Mouse (Mus musculus) layer of hippocampus, adult 9-11 months (tissue): ENCODE data around the gene Speg.

ENCODE experiments used
- DNase-seq: peaks from one replicate; pipeline ENCODE4 v3.0.0; 2022

Speg gene

DNA sequence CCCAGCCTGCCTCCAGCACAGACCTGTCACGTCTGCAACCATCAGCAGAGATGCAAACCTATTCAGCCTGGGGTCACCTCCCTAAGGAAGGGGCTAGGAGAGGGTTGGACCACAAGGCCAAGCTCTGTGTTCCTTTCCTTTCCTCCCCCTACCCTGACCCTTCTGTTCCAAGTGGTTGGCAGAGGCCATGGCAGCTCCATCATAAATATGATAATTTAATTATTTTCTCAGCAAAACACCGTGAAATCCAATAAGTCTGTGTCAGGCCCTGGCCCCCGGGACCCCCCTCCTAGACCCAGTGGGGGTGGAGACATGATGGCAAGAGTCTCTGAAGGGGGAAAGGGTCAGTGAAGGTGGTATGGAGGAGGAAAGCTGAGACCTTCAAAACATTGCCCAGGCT, 69.1 kb downstream of the Speg start:
- no peak for DNase-seq

DNA sequence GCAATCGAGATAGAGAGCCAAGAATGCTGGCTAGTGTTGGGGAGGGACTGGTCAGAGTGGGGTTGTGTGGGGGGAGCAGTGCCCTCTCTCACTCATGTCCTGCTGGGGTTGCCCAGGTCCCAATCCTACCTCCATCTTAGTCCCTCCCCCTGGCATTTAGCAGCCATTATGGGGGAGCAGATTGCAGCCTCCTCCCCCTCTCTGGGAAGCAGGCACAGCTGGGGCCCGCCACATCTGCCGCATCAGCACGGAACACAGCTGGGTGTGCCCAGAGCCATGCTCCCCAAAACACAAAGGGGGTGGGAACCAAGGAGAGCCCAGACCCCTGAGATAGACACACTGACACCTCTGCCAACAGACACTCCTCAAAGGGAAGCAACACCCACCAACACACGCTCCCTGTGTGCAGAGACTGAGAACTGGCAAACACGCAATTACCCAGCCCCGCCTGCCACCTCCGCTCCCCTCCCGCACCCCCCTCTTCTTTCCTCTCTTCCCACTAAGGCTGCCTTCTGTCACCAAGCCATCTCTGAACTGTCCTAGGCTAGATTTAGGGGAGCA, 70.1 kb downstream of the Speg start:
- peak; percentile 79 for DNase-seq

DNA sequence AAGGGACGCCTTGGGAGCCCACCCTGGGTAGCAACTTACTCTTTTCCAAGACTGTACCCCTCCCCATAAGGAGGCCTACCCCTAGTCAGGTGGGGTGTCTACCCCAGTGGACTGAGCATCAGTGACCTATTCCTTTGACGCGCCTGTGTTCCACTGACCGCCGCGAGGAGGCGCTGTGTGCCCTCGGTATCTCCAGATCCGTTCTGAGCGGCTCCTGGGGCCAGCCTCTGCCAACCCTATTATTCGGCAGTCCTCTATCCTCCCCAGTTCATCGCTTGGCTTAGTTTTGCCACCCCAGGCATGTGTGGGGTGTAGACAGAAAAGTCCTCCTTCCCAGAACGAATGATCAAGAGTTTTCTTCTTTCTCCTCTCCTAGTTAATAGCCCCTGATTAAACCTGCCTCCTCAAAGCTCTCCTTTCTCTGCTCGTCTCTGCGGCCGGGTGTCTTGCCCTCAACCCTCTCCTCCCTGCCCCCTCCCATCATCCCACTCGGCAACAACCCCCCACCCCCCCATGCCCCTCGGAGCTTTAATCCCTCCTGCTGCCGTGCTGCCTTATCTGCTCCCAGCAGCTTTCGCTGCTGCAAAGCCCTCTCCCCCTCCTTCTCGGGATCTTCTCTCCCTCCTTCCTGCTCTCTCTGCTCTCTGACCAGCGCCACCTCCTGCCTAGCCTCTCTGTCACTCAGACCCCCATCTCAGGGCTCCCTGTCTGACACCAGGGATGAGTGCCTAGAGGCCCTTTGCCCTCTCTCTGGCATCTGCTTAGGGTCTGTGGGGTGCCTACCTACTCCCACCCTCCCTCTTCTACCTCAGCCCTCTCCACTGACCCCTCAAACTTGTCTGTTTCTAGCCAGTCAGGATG, 70.9 kb downstream of the Speg start:
- peak; percentile 71 for DNase-seq

DNA sequence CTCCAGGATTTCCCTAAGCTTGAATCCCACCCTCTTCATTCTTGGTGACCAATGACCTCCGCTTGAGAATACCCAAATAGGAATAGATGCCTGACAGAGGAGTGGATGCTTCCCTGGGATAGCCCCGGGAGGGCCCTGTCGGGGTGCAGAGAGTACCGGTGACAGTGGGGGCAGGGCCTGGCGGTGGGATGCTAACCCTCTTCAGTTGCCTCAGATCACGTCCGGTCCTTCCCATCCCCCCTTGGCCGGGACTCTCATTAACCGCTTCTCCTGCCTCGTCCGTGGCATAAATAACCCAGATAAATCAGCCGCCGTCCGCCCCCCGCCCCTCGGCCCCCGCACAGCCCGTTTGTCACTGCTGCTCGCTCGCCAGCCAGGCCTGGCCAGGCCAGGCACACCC, 71.6 kb downstream of the Speg start:
- no peak for DNase-seq

DNA sequence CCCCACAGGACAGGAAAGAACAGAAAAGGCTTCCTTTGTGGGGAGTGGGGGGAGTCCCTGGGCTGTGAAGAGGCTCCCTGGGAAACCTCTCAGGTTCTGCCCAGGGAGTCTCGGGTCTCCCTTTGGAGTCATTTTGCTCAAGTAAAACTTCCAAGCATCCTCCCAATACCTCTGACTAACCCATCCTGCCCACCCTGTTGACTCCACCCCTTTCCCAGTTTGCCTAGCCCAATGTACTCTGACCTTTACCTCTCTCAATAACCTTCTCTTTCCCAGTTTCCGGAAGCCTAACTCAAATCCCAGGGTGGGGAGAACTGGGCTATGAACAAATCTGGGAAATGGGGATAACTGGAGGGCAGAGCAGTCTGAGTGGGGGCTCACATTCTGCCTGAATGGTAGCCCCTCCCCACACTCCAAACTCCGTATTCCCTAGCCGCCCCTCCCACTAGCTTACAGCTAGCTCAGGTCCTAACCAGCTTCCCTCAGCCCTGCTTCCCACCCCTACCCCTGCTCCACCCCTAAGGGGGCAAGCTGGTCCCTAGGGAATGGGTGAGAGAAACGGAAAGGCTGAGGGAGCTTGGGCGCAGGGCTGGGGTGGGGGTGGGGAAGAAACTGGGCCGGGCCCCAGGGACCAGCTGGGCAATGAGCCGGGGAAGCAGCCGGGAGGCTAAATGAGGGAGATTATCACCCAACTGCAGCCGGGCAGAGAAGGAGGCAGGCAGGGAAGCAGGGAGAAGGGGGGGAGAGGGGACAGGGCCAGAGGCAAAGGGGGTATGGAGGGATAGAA, 72.4 kb downstream of the Speg start:
- no peak for DNase-seq

DNA sequence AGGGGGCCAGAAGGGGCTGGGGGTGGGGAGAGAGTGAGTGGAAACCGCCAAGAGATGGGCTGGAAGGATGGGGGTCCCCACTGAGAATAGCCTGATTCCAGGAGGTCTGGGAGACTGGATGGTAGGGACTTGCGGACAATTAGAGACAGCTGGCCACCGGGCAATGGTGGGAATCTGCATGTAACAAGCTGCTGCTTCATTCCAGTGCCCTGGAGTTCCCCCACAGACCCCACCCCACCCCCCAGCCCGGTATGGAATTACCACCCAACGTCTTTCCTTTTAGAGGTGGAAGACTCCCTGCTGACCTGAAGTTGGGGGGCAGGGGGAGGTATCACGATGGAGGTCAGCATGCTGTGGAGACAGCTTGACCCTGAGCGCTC, 72.9 kb downstream of the Speg start:
- no peak for DNase-seq

DNA sequence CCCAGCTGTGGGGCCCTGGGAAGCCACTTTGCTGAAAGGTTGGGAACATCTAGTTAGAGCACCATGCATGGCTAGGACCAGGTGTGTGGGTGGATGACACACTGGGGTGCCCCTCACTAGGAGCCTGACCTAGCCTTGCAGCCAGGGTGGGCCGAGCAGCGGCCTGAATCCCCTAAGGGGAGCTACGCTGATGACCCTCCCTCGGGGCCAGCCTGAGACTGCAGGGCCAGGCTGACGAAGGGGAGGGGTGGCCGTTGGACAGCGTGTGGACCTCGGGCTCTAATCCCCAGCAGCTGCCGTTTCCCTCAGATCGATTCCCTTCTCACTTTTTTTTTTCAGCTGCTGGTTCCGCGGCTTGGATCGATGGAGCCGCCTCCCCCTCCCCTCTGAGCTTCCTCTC, 73.8 kb downstream of the Speg start:
- no peak for DNase-seq

DNA sequence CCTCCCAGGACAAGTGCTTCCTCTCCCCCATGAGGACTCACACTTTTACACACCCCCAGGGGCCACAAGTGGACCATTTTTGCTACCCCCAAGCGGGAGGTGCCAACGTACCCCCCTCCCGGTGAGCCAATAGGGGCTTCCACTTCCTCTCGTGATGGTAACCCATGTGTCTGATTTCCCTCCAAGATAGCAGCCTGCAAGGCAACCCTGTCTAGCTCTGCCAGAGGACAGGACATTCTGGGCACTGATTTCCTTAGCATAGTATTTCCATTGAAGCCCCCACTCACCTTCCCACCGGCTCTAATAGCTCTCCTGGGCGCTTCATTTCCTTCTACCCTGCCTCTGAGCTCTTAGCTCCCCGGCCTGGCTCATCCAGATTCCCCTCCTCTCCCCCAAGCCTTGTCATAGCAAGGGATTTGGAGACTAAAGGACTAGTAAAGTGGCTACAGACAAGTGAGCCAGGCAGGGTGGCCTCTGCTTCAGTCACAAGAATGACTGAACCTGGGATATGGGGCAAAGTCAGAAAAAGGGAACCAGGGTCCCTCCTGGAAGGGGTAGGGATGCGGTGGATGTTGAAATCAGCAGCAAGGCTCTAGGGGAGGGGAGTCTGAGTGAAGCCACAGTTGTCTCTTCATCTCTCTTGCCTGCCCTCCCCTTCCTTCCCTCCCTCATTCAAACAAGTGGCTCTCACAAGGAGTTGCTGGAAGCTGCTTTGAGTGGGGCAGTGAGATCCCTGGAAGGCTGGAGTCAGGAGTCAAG, 74.5 kb downstream of the Speg start:
- no peak for DNase-seq

DNA sequence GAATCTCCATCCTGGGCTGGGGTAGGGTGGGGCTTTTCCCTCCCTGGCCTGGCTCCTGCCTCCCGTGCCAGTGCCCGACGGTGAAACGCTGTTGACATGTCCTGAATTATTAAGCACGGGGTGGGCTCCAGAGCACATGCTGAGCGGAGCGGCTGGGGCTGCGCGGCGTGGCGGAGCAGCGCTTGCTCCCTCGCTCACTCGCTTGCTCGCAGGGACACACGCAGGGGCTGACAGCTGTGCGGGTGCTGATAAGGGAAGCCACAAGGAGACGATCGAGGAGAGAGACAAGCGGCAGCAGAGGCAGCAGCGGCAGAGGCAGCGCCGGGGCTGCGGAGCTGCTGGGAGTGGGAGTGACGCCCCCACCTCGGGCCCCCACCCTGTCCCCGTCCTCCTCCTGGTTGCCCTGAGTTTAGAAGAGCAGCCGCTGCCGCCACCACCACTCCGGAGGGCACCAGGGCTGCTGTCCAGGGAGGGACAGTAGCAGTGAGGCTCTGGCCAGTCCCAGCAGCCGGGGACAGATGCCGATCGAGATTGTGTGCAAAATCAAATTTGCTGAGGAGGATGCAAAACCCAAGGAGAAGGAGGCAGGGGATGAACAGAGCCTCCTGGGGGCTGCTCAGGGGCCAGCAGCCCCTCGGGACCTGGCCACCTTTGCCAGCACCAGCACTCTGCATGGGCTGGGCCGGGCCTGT, 75.4 kb downstream of the Speg start, which contains the start of gene Asic4:
Gene Asic4 (plus strand): TSS at position 123 of the 692 bp plus-strand sequence.
- DNase-seq: no peak

DNA sequence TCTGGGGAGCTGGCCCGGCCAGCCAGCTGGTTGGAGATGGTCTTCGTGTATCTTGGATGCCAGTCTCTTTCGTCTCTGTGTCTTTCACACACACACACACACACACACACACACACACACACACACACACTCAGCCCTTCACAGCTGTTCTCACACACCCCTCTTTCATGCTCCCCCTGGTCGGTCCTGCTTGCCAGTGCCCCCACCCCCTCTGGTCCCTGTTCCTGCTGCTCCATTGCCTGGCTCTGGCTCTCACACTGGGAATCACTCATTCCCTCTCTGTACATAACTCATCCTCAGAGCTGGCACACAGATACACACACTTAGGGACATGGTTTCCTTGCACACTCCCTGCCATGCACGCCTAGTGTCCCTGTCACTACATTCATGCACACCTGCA, 76.8 kb downstream of the Speg start:
- no peak for DNase-seq

DNA sequence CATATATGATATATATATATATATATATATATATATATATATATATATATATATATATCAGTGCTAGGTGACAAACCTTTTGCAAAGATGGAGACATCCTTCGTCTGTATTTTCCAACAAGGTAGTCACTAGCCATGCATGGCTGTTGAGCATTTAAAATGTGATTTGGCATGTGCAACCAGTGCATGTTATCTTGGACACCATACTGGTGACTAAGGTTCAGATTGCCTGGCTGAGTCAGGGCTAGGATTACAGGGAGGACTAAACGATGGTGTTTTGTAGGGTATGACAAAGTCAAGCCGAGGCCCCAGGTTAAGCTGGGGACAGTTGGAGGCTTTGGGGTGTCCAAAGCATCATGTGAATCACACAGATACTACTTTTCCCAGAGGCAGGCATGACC, 80.3 kb downstream of the Speg start:
- DNase-seq: no peak

DNA sequence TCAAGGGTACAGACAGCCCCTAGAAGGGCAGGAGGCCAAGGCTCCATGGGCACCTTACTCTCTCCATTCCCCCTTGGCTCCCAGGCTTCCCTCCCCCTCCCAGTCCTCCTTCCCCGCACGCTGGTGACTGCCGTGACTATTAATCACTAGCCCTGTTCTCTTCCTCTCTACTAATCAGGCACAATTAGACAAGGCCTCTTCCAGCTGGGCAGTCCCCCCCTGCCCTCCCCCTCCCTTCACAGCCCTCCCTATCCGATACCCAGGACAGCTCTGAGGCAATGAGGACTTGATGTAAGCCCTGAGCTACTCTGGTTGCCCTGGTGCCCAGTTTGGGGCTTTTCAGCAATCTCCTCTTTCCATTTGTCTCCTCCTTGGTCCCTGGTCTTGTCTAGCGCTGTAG, 80.9 kb downstream of the Speg start:
- no peak for DNase-seq

DNA sequence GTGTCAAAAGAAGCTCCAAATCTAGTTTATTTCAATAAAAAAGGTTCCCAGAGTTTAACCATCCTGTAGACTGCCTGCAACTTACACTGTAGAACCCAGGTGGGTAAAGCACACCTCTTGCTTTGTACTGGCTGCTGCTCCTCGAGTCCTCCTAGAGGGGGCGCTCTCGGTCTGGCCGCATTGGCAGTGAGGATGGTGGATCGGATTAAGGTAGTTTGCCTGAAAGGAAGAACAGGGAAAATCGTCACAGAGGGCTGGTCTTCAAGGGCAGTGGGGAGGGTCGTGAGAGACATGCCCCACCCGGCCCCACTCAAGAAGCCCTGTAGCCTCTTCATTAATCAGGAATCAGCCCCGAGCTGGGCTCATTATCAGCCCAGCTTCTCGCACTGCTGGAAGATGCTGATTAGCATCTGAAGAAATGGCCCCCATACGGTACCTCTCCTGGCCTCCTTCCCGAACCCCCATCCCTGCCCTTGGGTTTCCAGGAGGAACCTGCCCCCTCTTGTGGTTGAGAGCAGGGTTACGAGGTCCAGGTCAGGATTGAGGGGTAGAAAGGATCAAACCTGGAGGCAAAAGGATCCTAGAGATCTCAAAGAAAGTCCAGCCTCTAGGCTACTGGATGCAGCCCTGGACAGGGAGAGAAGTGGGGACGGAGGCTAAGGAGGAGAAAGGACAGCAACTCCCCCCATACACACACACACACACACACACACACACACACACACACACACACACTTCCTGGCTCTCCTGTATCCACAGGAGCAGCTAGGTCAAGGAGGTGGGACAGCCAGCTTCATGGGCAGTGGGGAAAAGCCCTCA, 81.9 kb downstream of the Speg start:
- DNase-seq: no peak

DNA sequence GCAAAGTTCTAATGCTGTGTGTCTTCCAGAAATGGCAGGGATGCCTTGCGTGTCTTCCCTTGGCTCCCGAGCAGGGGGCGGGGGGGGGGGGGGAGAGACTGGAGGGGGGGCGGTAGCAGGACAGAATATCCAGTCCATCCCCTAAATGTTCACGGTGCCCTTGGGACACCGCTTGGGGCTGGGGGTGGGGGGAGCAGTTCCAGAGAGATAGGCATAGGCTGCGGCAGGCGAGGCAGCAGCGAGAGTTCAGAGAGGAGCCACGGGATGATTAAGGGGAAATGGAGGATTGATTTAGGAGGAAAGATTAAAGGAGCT, 82.6 kb downstream of the Speg start:
- no peak for DNase-seq

DNA sequence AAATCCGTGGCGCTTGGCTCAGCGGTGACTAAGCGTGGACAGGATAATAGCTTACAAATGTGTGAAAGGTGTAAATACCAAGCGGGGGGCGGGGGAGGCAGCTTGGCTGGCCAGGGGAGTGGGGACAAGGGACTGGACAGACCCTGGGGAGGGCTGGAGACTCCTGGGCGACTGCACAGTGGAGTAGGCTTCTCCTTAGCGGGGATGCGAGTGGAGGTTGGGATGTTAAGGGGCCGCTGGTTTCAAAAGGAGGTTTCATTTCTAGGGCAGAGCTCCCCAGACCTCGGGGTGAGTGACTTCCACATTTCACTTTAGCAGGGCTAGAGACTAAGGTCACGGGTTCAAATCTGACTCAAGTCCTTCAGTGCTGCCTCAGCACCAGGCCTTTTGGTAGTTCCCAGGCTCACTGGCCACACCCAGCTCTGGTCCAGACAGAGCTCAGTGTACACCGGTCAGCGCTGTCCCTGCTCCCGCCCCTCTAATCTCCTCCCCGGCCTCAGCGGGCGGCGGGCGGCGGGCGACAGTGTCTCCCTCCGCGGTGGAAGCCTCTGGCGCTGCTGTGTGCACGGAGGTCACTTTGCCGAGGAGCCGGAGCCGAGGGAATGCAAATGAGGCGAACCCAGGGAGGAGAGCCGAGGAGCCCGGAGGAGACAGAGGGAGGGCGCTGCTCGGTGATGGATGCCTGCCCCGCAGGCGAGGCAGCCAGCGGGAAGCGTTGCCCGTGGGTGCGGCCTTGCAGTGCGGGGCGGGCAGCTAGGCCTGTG, 83.1 kb downstream of the Speg start:
- no peak for DNase-seq

DNA sequence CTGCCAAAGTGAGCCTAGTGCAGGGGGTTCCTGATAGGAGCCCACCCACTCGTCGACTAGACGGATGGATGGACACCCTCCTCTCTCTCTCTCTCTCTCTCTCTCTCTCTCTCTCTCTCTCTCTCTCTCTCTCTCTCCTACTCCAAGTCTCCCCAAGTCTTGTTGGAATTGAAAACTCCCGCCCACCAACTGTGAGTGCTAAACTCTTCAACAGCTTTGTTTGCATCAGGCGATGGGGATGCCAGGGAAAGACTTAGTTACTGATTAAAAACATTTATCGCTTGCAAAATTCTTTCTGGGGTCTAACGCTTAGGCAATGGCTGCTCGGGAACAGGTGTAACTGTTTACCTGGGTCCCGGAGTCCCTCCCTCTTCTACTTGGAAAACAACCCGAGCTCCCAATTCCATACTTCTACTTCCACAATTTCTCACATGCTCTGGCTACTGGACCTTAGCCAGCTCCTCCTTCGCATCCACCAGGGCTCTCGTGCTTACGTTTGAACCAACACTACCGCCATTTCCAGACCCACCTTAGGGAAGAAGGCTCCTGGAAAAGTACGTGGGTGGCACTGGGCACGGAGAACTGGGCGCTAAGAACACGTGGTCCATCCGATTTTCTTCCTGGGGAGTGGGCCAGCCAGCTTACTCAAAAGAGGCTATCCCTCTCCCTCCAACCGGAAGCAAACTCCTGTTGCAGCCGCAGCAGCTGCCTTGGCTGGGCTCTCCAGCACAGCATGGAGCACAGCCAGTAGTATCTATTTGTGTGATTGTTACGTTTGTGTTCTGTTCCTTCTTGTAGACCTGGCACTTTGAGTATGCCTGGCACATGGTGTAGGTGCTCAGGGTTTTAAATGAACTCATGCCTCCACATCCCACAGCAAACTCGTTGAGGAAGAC, 83.9 kb downstream of the Speg start:
- DNase-seq: peak; percentile 59

DNA sequence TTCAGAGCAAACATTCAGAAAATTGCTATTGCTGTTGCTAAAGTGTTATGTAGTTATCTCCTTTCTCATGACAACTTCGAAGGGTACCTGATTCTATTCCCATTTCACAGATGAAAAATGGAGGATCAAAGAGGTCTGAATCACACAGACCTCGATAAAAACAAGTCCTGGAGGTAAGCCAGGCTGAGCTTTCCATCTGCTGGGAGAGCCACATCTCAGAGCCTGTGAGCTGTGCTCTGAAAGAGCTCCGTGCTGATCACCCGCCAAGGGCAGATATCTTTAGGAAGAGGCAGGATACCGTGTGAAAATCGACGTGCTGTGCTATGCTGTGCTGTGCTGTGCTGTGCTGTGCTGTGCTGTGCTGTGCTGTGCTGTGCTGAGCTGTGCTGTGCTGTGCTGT, 85.2 kb downstream of the Speg start:
- no peak for DNase-seq

DNA sequence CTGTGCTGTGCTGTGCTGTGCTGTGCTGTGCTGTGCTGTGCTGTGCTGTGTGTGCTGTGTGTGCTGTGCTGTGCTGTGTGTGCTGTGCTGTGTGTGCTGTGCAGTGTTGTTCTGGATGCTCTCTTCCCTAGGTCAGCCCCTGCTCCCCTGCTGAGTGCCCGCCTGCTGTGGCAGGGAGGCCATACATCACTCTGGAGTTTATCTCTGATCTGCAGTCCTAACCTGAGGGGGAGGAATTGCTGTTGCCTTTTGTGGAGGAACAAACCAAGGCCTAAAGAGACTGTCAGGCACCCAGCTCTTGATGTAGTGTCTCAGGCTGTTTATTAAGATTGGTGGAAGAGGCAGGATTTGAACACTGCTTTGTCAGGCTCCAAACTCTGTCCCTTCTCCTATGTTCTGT, 87.5 kb downstream of the Speg start:
- no peak for DNase-seq

DNA sequence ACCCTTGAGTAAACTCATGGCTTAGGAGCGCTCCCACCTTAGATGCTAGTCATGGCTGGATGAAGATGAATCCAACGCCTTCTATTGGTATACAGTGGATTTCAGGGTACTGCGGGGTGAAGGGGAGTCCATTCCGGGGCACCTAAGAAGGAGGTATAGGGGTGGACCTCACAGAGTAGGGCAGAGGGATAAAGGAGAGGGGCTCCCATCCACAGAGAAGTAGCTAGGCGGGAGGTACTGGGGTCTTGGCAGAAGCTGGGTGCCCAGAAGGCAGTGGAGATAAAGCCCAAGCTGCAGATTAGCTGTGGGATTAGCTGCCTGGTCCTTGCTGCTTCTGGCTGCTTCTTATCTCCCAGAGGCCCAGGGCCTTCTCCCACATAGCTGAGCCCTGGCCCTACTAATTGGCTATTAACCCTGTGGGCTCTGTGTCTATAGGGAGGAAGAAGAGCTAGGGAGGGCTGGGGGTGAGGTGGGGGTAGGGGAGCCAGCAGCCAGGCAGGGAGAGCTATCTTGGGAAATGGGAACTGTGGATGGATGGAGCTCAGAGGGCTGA, 88.6 kb downstream of the Speg start:
- no peak for DNase-seq
